Mouse (Mus musculus) midbrain, postnatal 0 days (tissue): ENCODE data around the gene Abhd12b. TPM values are rescaled to one million over a fixed set of nuclear protein-coding genes. Genes with fewer than 3 reads are reported as not detected.

Source experiments
- ATAC-seq: fragments of 200-750 bp; cut with Nextera tagmentation; 2 replicates; pipeline ENCODE4 v1.8.0; 2017; ENCODE audit warnings: moderate number of reproducible peaks, mild to moderate bottlenecking, moderate TSS enrichment, moderate library complexity; ENCODE audit not compliant: low FRiP score
- DNase-seq: peaks from one replicate; pipeline ENCODE4 v3.0.0-alpha.2; 2015; ENCODE audit warnings: low spot score
- H3K27ac ChIP-seq: fragments of 300-500 bp; sonication (generic); 2 replicates; pipeline ENCODE4 v1.5.1; 2014; ENCODE audit warnings: low read depth, mild to moderate bottlenecking, low read length, mixed read lengths
- H3K27me3 ChIP-seq: fragments of 300-500 bp; sonication (generic); 2 replicates; pipeline ENCODE4 v1.6.1; 2014; ENCODE audit warnings: low read length, control low read depth, mixed read lengths; ENCODE audit not compliant: insufficient read depth
- H3K36me3 ChIP-seq: fragments of 300-500 bp; sonication (generic); 2 replicates; pipeline ENCODE4 v1.6.1; 2014; ENCODE audit warnings: low read length, control low read depth, mixed read lengths; ENCODE audit not compliant: insufficient read depth
- H3K4me1 ChIP-seq: fragments of 300-500 bp; sonication (generic); 2 replicates; pipeline ENCODE4 v1.6.1; 2014; ENCODE audit warnings: mild to moderate bottlenecking, control low read depth, antibody characterized with exemption, low read length, mixed read lengths; ENCODE audit not compliant: insufficient read depth
- H3K4me2 ChIP-seq: fragments of 300-500 bp; sonication (generic); 2 replicates; pipeline ENCODE4 v1.6.1; 2014; ENCODE audit warnings: low read depth, mild to moderate bottlenecking, low read length, mixed read lengths; ENCODE audit not compliant: poor library complexity, severe bottlenecking
- H3K4me3 ChIP-seq: fragments of 300-500 bp; sonication (generic); 2 replicates; pipeline ENCODE4 v1.5.1; 2014; ENCODE audit warnings: low read depth, mild to moderate bottlenecking, low read length, moderate library complexity
- H3K9ac ChIP-seq: fragments of 300-500 bp; sonication (generic); replicated peaks from 2 replicates; pipeline ENCODE4 v1.6.1; 2014; ENCODE audit warnings: mild to moderate bottlenecking, low read length, moderate library complexity, mixed read lengths; ENCODE audit not compliant: poor library complexity, severe bottlenecking
- H3K9me3 ChIP-seq: fragments of 300-500 bp; sonication (generic); 2 replicates; pipeline ENCODE4 v1.6.1; 2016; ENCODE audit warnings: low read length, control low read depth
- CTCF ChIP-seq: IDR thresholded peaks from 2 replicates; pipeline ENCODE4 v1.5.1; 2016; ENCODE audit warnings: antibody characterized with exemption, mild to moderate bottlenecking
- WGBS: fragments of 180-500 bp; shearing (Covaris S2); extraction: QIAGEN DNeasy Blood & Tissue Kit; methylation state at CpG from one replicate; pipeline ENCODE4 v1.1.7; 2014; 5-methylcytosine and 5-hydroxymethylcytosine counted together
- polyA plus RNA-seq: library from polyadenylated mRNA; unstranded; fragments of >200 nt; fragmentation: Nextera tagmentation; extraction: Ambion mirVana; gene quantifications from 2 replicates; pipeline ENCODE4 v1.2.1, GENCODE M21; 2015
- total RNA-seq: library from RNA; depleted of rRNA; stranded (reverse); fragments of >200 nt; gene quantifications from 2 replicates; pipeline ENCODE4 v1.2.3, GENCODE M21; 2014

Gene Abhd12b
- total and polyA plus RNA-seq, 2 experiments from 2014 or later, result 0.19 TPM; not detected in 1

DNA sequence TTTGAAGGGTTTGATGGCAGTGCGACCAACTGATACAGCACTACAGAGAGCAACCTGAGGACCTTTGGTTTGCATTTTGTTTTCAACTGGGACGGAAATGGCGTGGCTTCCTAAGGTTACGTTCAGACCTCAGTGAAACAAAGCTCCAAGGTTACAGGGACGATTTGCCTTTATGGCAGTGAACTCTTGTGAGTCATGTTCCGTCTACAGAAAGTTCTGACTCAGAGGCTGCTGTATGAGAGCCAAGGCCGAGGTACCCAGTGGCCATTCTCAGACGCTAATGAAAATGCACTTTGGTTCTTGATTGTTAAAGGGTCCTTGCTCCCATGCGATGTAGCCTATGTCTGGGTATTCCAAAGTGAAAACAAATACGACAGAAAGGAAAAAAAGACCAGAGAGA, 36.8 kb upstream of the Abhd12b start:
- TF ChIP-seq CTCF, result no peak

DNA sequence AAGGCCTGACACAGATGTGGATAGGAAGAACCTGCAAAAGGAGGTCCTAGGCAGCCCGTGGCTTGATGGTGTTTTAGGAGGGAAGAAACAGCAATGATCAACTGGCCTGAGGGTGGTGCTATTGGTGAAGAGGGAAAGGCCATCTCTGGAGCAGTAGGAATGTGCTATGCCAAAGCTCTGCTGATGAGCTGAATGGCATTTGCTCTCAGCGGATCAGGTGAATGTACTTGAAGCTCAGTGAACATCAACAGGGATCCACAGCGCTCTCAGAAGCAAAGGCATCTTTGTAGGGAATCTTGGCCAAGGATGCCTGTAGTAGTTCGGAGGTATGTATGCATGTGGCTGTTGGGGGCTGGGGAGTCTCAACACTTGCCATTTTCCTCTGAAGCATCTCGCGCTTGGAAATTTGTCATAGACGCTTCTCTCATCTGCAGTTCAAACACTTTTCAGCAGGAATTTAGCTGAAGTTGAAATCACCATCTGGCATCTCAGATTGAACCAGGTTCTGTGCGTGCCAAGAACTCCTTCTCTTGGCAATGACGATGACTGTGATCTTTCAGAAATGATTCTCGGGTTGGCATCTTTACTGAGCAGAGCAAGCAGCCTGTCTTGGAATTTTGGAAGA, 35.1 kb upstream of the Abhd12b start:
- no peaks in the 10 kb centered on the region for H3K4me1 ChIP-seq
- peak; percentile 18; the same call in 1 of the 2 replicates for TF ChIP-seq CTCF
- no peaks in the 10 kb centered on the region for H3K9me3 ChIP-seq
- DNase-seq (peak; percentile 52), ATAC-seq (no peak)
- H3K36me3 ChIP-seq, result no peaks in the 10 kb centered on the region
- 86% methylated on average over 10 of the region's 10 CpGs for WGBS
- 0 out of 2 replicates have a peak, but pooled peaks cover 2% of the 10 kb centered on the region for H3K27me3 ChIP-seq
- no peak overlapping the region for H3K27ac ChIP-seq
- H3K4me2 ChIP-seq, result no peak overlapping the region
- H3K4me3 ChIP-seq, result no peak overlapping the region
- H3K9ac ChIP-seq, result no peak overlapping the region

More for the DNA sequence above, 36.8 kb upstream of the Abhd12b start:
- no peak for DNase-seq
- no peaks in the 10 kb centered on the region for H3K9me3 ChIP-seq
- no peak overlapping the region for H3K27ac ChIP-seq
- H3K4me2 ChIP-seq, result no peak overlapping the region
- H3K9ac ChIP-seq, result no peak overlapping the region
- H3K36me3 ChIP-seq, result no peaks in the 10 kb centered on the region
- 88% methylated on average over 10 of the region's 10 CpGs for WGBS
- no peak overlapping the region for H3K4me3 ChIP-seq
- 0 out of 2 replicates have a peak, but pooled peaks cover 2% of the 10 kb centered on the region for H3K27me3 ChIP-seq
- H3K4me1 ChIP-seq, result peaks cover 2% of the 10 kb centered on the region; the same call in 1 of the 2 replicates
- ATAC-seq, result no peak

GRCm38 (mm10) chr12:70119552-70119951, 34.4 kb upstream of the Abhd12b start:
- no peak overlapping the region for H3K4me2 ChIP-seq
- H3K4me1 ChIP-seq, result no peaks in the 10 kb centered on the region
- 73% methylated on average over 2 of the region's 2 CpGs for WGBS
- no peak for TF ChIP-seq CTCF
- no peak overlapping the region for H3K9ac ChIP-seq
- 0 out of 2 replicates have a peak, but pooled peaks cover 2% of the 10 kb centered on the region for H3K27me3 ChIP-seq
- no peaks in the 10 kb centered on the region for H3K36me3 ChIP-seq
- H3K9me3 ChIP-seq, result no peaks in the 10 kb centered on the region
- DNase-seq (no peak), ATAC-seq (no peak)
- no peak overlapping the region for H3K4me3 ChIP-seq
- no peak overlapping the region for H3K27ac ChIP-seq

GRCm38 (mm10) chr12:70126626-70127025, 27.3 kb upstream of the Abhd12b start:
- ATAC-seq (no peak), DNase-seq (no peak)
- no peak for TF ChIP-seq CTCF
- H3K27ac ChIP-seq, result no peak overlapping the region
- WGBS, result 89% methylated on average over 4 of the region's 4 CpGs
- no peaks in the 10 kb centered on the region for H3K27me3 ChIP-seq
- H3K9ac ChIP-seq, result no peak overlapping the region
- H3K4me2 ChIP-seq, result no peak overlapping the region
- no peaks in the 10 kb centered on the region for H3K4me1 ChIP-seq
- no peaks in the 10 kb centered on the region for H3K9me3 ChIP-seq
- no peaks in the 10 kb centered on the region for H3K36me3 ChIP-seq
- H3K4me3 ChIP-seq, result no peak overlapping the region

DNA sequence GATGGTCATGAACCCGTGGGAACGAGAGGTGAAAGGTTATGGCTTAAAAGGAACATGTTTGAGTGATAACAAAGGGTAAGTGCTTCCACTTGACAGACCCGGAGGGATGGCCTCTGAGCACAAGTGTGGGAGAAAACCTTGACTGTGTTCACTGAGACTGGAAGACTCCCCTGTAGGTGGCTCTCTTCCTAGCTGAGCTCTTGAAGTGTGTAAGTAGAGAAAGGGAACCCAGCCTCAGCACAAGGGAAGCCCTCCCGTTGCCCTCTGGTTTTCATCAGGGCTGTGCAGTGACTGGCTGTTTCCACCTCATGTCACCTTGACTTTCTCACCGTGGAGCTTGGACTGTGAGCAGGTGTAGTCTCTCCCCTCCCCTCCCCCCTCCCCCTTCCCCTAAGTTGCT, 24.8 kb upstream of the Abhd12b start:
- Histone ChIP-seq H3K27ac (no peak overlapping the region), H3K4me3 (no peak overlapping the region), H3K4me1 (no peaks in the 10 kb centered on the region), H3K36me3 (no peaks in the 10 kb centered on the region), H3K4me2 (no peak overlapping the region), H3K9ac (no peak overlapping the region), H3K9me3 (no peaks in the 10 kb centered on the region), H3K27me3 (no peaks in the 10 kb centered on the region)
- TF ChIP-seq CTCF, result peak; percentile 39
- no peak for DNase-seq
- ATAC-seq, result no peak
- WGBS, result 62% methylated on average over 5 of the region's 5 CpGs

GRCm38 (mm10) chr12:70131042-70131675, 22.8 kb upstream of the Abhd12b start:
- DNase-seq (peak; percentile 66), ATAC-seq (0 out of 2 replicates have a peak, but pooled peaks have one; percentile 31)

More at GRCm38 (mm10) chr12:70131042-70131675, 22.8 kb upstream of the Abhd12b start:
- Histone ChIP-seq H3K4me3 (peak overlapping the region; percentile 21), H3K27ac (peak overlapping the region; percentile 68), H3K36me3 (no peaks in the 10 kb centered on the region), H3K9me3 (no peaks in the 10 kb centered on the region), H3K4me2 (peak overlapping the region; percentile 45), H3K9ac (peak overlapping the region; percentile 42; the same call in 1 of the 2 replicates), H3K4me1 (no peaks in the 10 kb centered on the region), H3K27me3 (no peaks in the 10 kb centered on the region)
- no peak for TF ChIP-seq CTCF
- 24% methylated on average over 20 of the region's 20 CpGs for WGBS
